Mouse (Mus musculus) limb, embryonic 11.5 days (tissue): ENCODE measurements around the gene G3bp2. TPM values are rescaled to one million over a fixed set of nuclear protein-coding genes. Genes with fewer than 3 reads are reported as not detected.

Source experiments
- ATAC-seq: fragments of 200-750 bp; cut with Nextera tagmentation; 2 replicates; pipeline ENCODE4 v1.8.0; 2017; ENCODE audit warnings: low read depth; ENCODE audit not compliant: insufficient number of reproducible peaks, low FRiP score, low TSS enrichment
- DNase-seq: peaks from one replicate; pipeline ENCODE4 v3.0.0-alpha.2; 2015; ENCODE audit warnings: low spot score
- H3K27ac ChIP-seq: fragments of 300-500 bp; sonication (generic); replicated peaks from 2 replicates; pipeline ENCODE4 v1.5.1; 2014; ENCODE audit warnings: low read depth, mild to moderate bottlenecking, low read length
- H3K27me3 ChIP-seq: fragments of 300-500 bp; sonication (generic); 2 replicates; pipeline ENCODE4 v1.6.1; 2014; ENCODE audit warnings: mild to moderate bottlenecking, low read length, mixed read lengths; ENCODE audit not compliant: control insufficient read depth, insufficient read depth
- H3K36me3 ChIP-seq: fragments of 300-500 bp; sonication (generic); 2 replicates; pipeline ENCODE4 v1.6.1; 2014; ENCODE audit warnings: mild to moderate bottlenecking, low read length, moderate library complexity, mixed read lengths; ENCODE audit not compliant: control insufficient read depth, insufficient read depth
- H3K4me1 ChIP-seq: fragments of 300-500 bp; sonication (generic); 2 replicates; pipeline ENCODE4 v1.6.1; 2014; ENCODE audit warnings: low read length, mixed read lengths; ENCODE audit not compliant: control insufficient read depth, insufficient read depth
- H3K4me2 ChIP-seq: fragments of 300-500 bp; sonication (generic); 2 replicates; pipeline ENCODE4 v1.6.1; 2014; ENCODE audit warnings: low read depth, mild to moderate bottlenecking, moderate library complexity; ENCODE audit not compliant: severe bottlenecking
- H3K4me3 ChIP-seq: fragments of 300-500 bp; sonication (generic); 2 replicates; pipeline ENCODE4 v1.5.1; 2014; ENCODE audit warnings: low read depth, low read length
- H3K9ac ChIP-seq: fragments of 300-500 bp; sonication (generic); 2 replicates; pipeline ENCODE4 v1.6.1; 2014; ENCODE audit warnings: mild to moderate bottlenecking, low read length
- H3K9me3 ChIP-seq: fragments of 300-500 bp; sonication (generic); 2 replicates; pipeline ENCODE4 v1.6.1; 2016; ENCODE audit warnings: low read length; ENCODE audit not compliant: control insufficient read depth
- WGBS: fragments of 180-500 bp; shearing (Covaris S2); extraction: QIAGEN DNeasy Blood & Tissue Kit; methylation state at CpG from one replicate; pipeline ENCODE4 v1.1.7; 2014; 5-methylcytosine and 5-hydroxymethylcytosine counted together
- polyA plus RNA-seq: library from polyadenylated mRNA; unstranded; fragments of >200 nt; fragmentation: Nextera tagmentation; extraction: Ambion mirVana; gene quantifications from 2 replicates; pipeline ENCODE4 v1.2.1, GENCODE M21; 2014

Gene G3bp2
- polyA plus RNA-seq, 1 experiment from 2014 or later: 256 TPM

- Histone ChIP-seq H3K27me3 (no peaks in the 10 kb centered on the region), H3K36me3 (no peaks in the 10 kb centered on the region), H3K4me3 (no peak overlapping the region), H3K27ac (no peak overlapping the region), H3K4me1 (no peaks in the 10 kb centered on the region), H3K4me2 (no peak overlapping the region), H3K9ac (no peak overlapping the region), H3K9me3 (no peaks in the 10 kb centered on the region; the same call in 1 of the 2 replicates)
- DNase-seq (no peak), ATAC-seq (no peak)
- WGBS: 94% methylated on average over 3 of the region's 3 CpGs
Observed at GRCm38 (mm10) chr5:92125446-92125845, 41.9 kb upstream of the G3bp2 start.

DNA sequence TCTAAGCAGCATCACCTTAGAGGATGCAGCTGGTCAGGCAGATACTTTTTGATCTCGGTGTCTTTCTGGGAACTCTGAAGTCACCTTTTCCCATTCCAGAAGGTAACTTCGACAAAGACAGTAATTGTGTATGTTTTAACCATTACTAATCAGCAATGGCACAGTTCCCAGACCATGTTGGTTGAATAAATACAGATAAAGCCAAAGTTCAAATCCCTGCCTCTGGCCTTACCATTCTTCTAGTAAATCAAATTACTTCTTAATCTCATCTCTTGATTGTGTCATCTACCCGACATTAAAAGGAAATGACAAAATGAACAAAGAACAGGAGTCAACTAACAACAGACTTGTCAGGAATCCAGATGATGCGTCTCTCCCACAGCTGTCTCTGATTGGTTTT lies 38.1 kb upstream of the G3bp2 start:
- H3K27ac ChIP-seq: no peak overlapping the region
- no peaks in the 10 kb centered on the region for H3K27me3 ChIP-seq
- H3K9ac ChIP-seq: no peak overlapping the region
- DNase-seq (no peak), ATAC-seq (no peak)
- H3K4me3 ChIP-seq: no peak overlapping the region
- no peak overlapping the region for H3K4me2 ChIP-seq
- 90% methylated on average over 4 of the region's 4 CpGs for WGBS
- no peaks in the 10 kb centered on the region; the same call in 1 of the 2 replicates for H3K9me3 ChIP-seq
- no peaks in the 10 kb centered on the region for H3K4me1 ChIP-seq
- no peaks in the 10 kb centered on the region for H3K36me3 ChIP-seq

DNA sequence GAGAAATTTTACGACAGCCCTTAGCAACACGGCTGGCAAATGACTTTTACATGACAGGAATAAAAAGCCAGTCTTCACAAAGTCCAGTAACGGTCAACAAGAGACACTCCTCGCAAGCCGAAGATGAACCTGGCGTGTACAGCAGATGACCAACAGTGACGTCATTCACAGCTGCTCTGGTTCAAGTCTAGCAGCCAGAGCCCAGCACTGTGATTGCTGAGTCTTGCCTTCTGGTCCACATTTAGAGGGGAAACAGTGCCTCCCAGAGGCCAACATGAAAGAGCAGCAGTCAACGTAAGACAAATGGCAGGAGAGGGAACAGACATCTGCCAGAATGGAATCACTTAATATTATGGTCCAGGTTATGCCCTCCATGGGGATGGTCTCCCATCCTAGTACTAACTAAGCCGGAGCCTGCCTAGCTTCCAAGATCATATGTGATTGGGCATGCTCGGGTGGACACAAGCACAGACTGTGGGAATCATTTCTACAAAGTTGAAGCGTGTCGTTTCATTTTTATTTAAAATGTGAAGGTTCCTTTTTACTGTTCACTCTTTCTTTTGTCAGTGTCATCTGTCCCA lies 34.4 kb upstream of the G3bp2 start:
- H3K9me3 ChIP-seq: no peaks in the 10 kb centered on the region; the same call in 1 of the 2 replicates
- no peaks in the 10 kb centered on the region for H3K4me1 ChIP-seq
- WGBS: 58% methylated on average over 12 of the region's 12 CpGs
- no peak overlapping the region for H3K4me2 ChIP-seq
- H3K4me3 ChIP-seq: no peak overlapping the region
- ATAC-seq (no peak; the same call in 1 of the 2 replicates), DNase-seq (peak; percentile 59)
- H3K36me3 ChIP-seq: no peaks in the 10 kb centered on the region
- no peak overlapping the region for H3K27ac ChIP-seq
- no peak overlapping the region for H3K9ac ChIP-seq
- no peaks in the 10 kb centered on the region for H3K27me3 ChIP-seq

- Histone ChIP-seq H3K27me3 (no peaks in the 10 kb centered on the region), H3K4me1 (0 out of 2 replicates have a peak, but pooled peaks cover 2% of the 10 kb centered on the region), H3K36me3 (no peaks in the 10 kb centered on the region), H3K4me2 (no peak overlapping the region), H3K27ac (no peak overlapping the region), H3K9ac (no peak overlapping the region), H3K4me3 (no peak overlapping the region), H3K9me3 (no peaks in the 10 kb centered on the region)
- 85% methylated on average over 2 of the region's 2 CpGs for WGBS
- ATAC-seq: no peak
- no peak for DNase-seq
Observed at GRCm38 (mm10) chr5:92114939-92115338, 31.4 kb upstream of the G3bp2 start.

GRCm38 (mm10) chr5:92114223-92114622 lies 30.7 kb upstream of the G3bp2 start:
- Histone ChIP-seq H3K4me1 (0 out of 2 replicates have a peak, but pooled peaks cover 2% of the 10 kb centered on the region), H3K4me3 (no peak overlapping the region), H3K36me3 (no peaks in the 10 kb centered on the region), H3K27me3 (no peaks in the 10 kb centered on the region), H3K4me2 (no peak overlapping the region), H3K9ac (no peak overlapping the region), H3K27ac (no peak overlapping the region), H3K9me3 (no peaks in the 10 kb centered on the region)
- DNase-seq: no peak
- no peak for ATAC-seq
- 86% methylated on average over 6 of the region's 6 CpGs for WGBS

GRCm38 (mm10) chr5:92113484-92113883 lies 30.0 kb upstream of the G3bp2 start:
- Histone ChIP-seq H3K9me3 (no peaks in the 10 kb centered on the region), H3K4me3 (no peak overlapping the region), H3K4me1 (0 out of 2 replicates have a peak, but pooled peaks cover 2% of the 10 kb centered on the region), H3K27me3 (no peaks in the 10 kb centered on the region), H3K36me3 (no peaks in the 10 kb centered on the region), H3K9ac (no peak overlapping the region), H3K4me2 (no peak overlapping the region), H3K27ac (no peak overlapping the region)
- no peak for DNase-seq
- ATAC-seq: no peak
- 84% methylated on average over 7 of the region's 7 CpGs for WGBS

DNA sequence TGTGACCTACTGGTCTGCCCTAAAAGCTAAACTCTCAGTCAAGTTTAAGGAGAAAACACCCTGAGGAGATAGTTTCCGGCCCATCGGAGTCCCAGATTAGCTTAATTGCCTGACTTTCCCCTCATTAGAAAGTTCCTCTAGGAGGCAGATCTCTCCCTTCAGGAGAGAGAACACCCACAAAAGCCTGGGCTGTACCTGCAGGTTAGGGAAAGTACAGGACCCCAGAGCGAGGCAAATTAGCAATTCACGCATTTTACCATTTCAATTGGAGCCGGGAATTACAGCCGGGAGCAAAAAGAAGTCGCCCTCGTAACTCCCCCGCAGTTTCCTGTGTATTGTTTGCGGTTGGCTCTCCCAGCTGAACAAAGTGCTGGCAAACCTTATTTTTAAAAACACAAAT lies 29.1 kb upstream of the G3bp2 start:
- Histone ChIP-seq H3K4me2 (peak overlapping the region; percentile 32), H3K9ac (no peak overlapping the region), H3K27me3 (no peaks in the 10 kb centered on the region), H3K4me1 (0 out of 2 replicates have a peak, but pooled peaks cover 2% of the 10 kb centered on the region), H3K36me3 (no peaks in the 10 kb centered on the region), H3K27ac (no peak overlapping the region), H3K4me3 (peak overlapping the region; percentile 10; the same call in 1 of the 2 replicates), H3K9me3 (no peaks in the 10 kb centered on the region)
- peak; percentile 27 for DNase-seq
- ATAC-seq: no peak
- WGBS: 2% methylated on average over 10 of the region's 10 CpGs

GRCm38 (mm10) chr5:92112175-92112574 lies 28.7 kb upstream of the G3bp2 start:
- no peak for ATAC-seq
- no peak overlapping the region for H3K9ac ChIP-seq
- WGBS: 11% methylated on average over 6 of the region's 6 CpGs

More at GRCm38 (mm10) chr5:92112175-92112574, 28.7 kb upstream of the G3bp2 start:
- no peaks in the 10 kb centered on the region for H3K9me3 ChIP-seq
- H3K4me1 ChIP-seq: 0 out of 2 replicates have a peak, but pooled peaks cover 2% of the 10 kb centered on the region
- no peaks in the 10 kb centered on the region for H3K27me3 ChIP-seq
- H3K36me3 ChIP-seq: no peaks in the 10 kb centered on the region
- no peak overlapping the region for H3K27ac ChIP-seq
- no peak for DNase-seq
- peak overlapping the region; percentile 32 for H3K4me2 ChIP-seq
- 0 out of 2 replicates have a peak overlapping the region, but pooled peaks have one; percentile 10 for H3K4me3 ChIP-seq
